Comparison of ENCODE assay signal across 9 mouse cellular contexts in genomic region chr10:80316359-80316781, GRCm38 (mm10). TPM values are rescaled to one million over a fixed set of nuclear protein-coding genes. Genes with fewer than 3 reads are reported as not detected.
A peak's percentile ranks its signal among the peaks of the same experiment; 100 is the strongest.
DNase-seq lines count a peak whose midpoint lies in the region; ATAC-seq and TF ChIP-seq lines count a peak whose summit lies in the region.
"Had no signal": no experiment of that assay in that cellular context is flagged by ENCODE, and none has a peak within 500 bp of the region (broad histone marks: within the 10 kb centered on the region; RNA-seq: fewer than 3 reads in every experiment).

No protein-coding gene starts in this region.

- H3K9me3 ChIP-seq in lung, postnatal 0 days (ENCODE audit: low read length) = no peaks in the 10 kb centered on the region
- no peaks in the 10 kb centered on the region for H3K9me3 ChIP-seq in forebrain, postnatal 0 days (ENCODE audit: low read length)

- no peak overlapping the region for H3K4me3 ChIP-seq in lung, postnatal 0 days (ENCODE audit: low read depth, low read length)
- H3K4me3 ChIP-seq in lung, adult 2 months (replicated peaks; ENCODE audit: extremely low read depth, low read depth, low read length) = no peak overlapping the region
- no peak overlapping the region for H3K4me3 ChIP-seq in forebrain, postnatal 0 days (ENCODE audit: low read depth, low read length)

- no peak for TF ChIP-seq POLR2A in lung, adult 2 months (IDR thresholded peaks at IDR 0.05; ENCODE audit: borderline replicate concordance, extremely low read depth, low read depth, low read length)

- DNase-seq in cerebellum, postnatal 14 days = peak; percentile 45 to 68
- no peak for DNase-seq in cerebellum, adult 9-11 months
- peak; percentile 68 for DNase-seq in lung, postnatal 0 days (ENCODE audit: low spot score)
- no peak for DNase-seq in lung, adult 2 months
- no peak for DNase-seq in forebrain, postnatal 0 days
- DNase-seq in urinary bladder, adult 2 months (ENCODE audit: low spot score) = no peak
- DNase-seq: B cell, adult 2 months had no signal

- no peak for TF ChIP-seq EP300 in lung, postnatal 0 days (IDR thresholded peaks at IDR 0.05)

- H3K4me1 ChIP-seq in lung, postnatal 0 days (ENCODE audit: insufficient read depth, low read depth, low read length) = peaks cover 20% of the 10 kb centered on the region
- peaks cover 7% of the 10 kb centered on the region for H3K4me1 ChIP-seq in lung, adult 2 months (ENCODE audit: control insufficient read depth, insufficient read depth, low read length)
- H3K4me1 ChIP-seq in forebrain, postnatal 0 days (ENCODE audit: insufficient read depth) = peaks cover 3% of the 10 kb centered on the region; the same call in 1 of the 2 replicates

- H3K27ac ChIP-seq in lung, postnatal 0 days (ENCODE audit: low read length) = no peak overlapping the region
- peak overlapping the region; percentile 21; the same call in 1 of the 2 replicates for H3K27ac ChIP-seq in forebrain, postnatal 0 days (ENCODE audit: low read depth, low read length)

- H3K4me2 ChIP-seq in lung, postnatal 0 days (replicated peaks; ENCODE audit: low read depth, low read length) = no peak overlapping the region
- no peak overlapping the region for H3K4me2 ChIP-seq in forebrain, postnatal 0 days (ENCODE audit: low read depth)

- H3K36me3 ChIP-seq in lung, postnatal 0 days (ENCODE audit: insufficient read depth, low read length) = no peaks in the 10 kb centered on the region; the same call in 1 of the 2 replicates
- H3K36me3 ChIP-seq in forebrain, postnatal 0 days (ENCODE audit: insufficient read depth) = peaks cover 72% of the 10 kb centered on the region

- H3K27me3 ChIP-seq in lung, postnatal 0 days (replicated peaks; ENCODE audit: insufficient read depth, low read length) = peaks cover 38% of the 10 kb centered on the region
- H3K27me3 ChIP-seq in forebrain, postnatal 0 days (ENCODE audit: insufficient read depth, low read length) = no peaks in the 10 kb centered on the region

- H3K9ac ChIP-seq in lung, postnatal 0 days (replicated peaks; ENCODE audit: low read depth) = 0 out of 2 replicates have a peak overlapping the region, but pooled peaks have one; percentile 5
- H3K9ac ChIP-seq in forebrain, postnatal 0 days = no peak overlapping the region

- TF ChIP-seq CTCF in lung, postnatal 0 days (IDR thresholded peaks at IDR 0.05) = no peak
- TF ChIP-seq CTCF in lung, adult 2 months (IDR thresholded peaks at IDR 0.05; ENCODE audit: insufficient read depth, low read length) = no peak
- no peak for TF ChIP-seq CTCF in forebrain, postnatal 0 days (IDR thresholded peaks at IDR 0.05; ENCODE audit: low read depth)

- ATAC-seq in lung, postnatal 0 days = peak; percentile 47
- peak; percentile 48 for ATAC-seq in forebrain, postnatal 0 days
- ATAC-seq in megakaryocyte progenitor cell, adult 5-6 weeks (replicated peaks; ENCODE audit: poor library complexity) = peak; percentile 24; the same call in 1 of the 2 replicates
- no peak for ATAC-seq in monocyte, adult 5-6 weeks (replicated peaks; ENCODE audit: insufficient number of reproducible peaks, low FRiP score, low TSS enrichment, poor library complexity, severe bottlenecking)

- 20% methylated on average over 11 of the region's 11 CpGs for WGBS in lung, postnatal 0 days
- WGBS in lung, adult 2 months = 31% methylated on average over 11 of the region's 11 CpGs
- WGBS in forebrain, postnatal 0 days = 25% methylated on average over 11 of the region's 11 CpGs

RNA-seq across cellular contexts. Expression of gene 2310011J03Rik, which starts 4.0 kb away (rescaled TPM):
- polyA plus RNA-seq in lung, postnatal 0 days (2015; fragmentation: Nextera tagmentation; extraction: Ambion mirVana) = 58.4 and 64.8 TPM in 2 replicates
- 58.4 and 62.4 TPM in 2 replicates for polyA plus RNA-seq in lung, adult 2 months (2012; rRNA removed)
- 19.2 and 22.8 TPM in 2 replicates for total RNA-seq in forebrain, postnatal 0 days (2014; rRNA removed)
- 32.4 and 35.6 TPM in 2 replicates for polyA plus RNA-seq in forebrain, postnatal 0 days (2015; fragmentation: Nextera tagmentation; extraction: Ambion mirVana)
- 22.9 and 24.2 TPM in 2 replicates for total RNA-seq in megakaryocyte progenitor cell, adult 5-6 weeks (2015)
- total RNA-seq in megakaryocyte progenitor cell, adult 5-6 weeks (2017) = 15.7 and 16.8 TPM in 2 replicates
- 41.8 and 45.6 TPM in 2 replicates for polyA plus RNA-seq in urinary bladder, adult 2 months (2012; rRNA removed)
- total RNA-seq in monocyte, adult 5-6 weeks (2017) = 23.5 to 28.1 TPM (median 27.6 TPM) in 3 replicates

RNA-seq across cellular contexts. Expression of gene Pcsk4, which starts 12.9 kb away (rescaled TPM):
- polyA plus RNA-seq in lung, postnatal 0 days (2015; fragmentation: Nextera tagmentation; extraction: Ambion mirVana) = 3.4 and 3.7 TPM in 2 replicates
- polyA plus RNA-seq in lung, adult 2 months (2012; rRNA removed) = 9.8 and 10.4 TPM in 2 replicates
- total RNA-seq in forebrain, postnatal 0 days (2014; rRNA removed) = 3.4 and 3.8 TPM in 2 replicates
- 7.4 TPM in 2 replicates for polyA plus RNA-seq in forebrain, postnatal 0 days (2015; fragmentation: Nextera tagmentation; extraction: Ambion mirVana)
- 5.3 and 7.0 TPM in 2 replicates for total RNA-seq in megakaryocyte progenitor cell, adult 5-6 weeks (2015)
- 0.67 and 1.8 TPM in 2 replicates for total RNA-seq in megakaryocyte progenitor cell, adult 5-6 weeks (2017)
- polyA plus RNA-seq in urinary bladder, adult 2 months (2012; rRNA removed) = 9.5 and 9.9 TPM in 2 replicates
- 0.57 TPM in 1 of 3 replicates, not detected in the others for total RNA-seq in monocyte, adult 5-6 weeks (2017)

RNA-seq across cellular contexts. Expression of gene Reep6, which starts 13.4 kb away (rescaled TPM):
- polyA plus RNA-seq in lung, postnatal 0 days (2015; fragmentation: Nextera tagmentation; extraction: Ambion mirVana) = 15.4 and 17.6 TPM in 2 replicates
- polyA plus RNA-seq in lung, adult 2 months (2012; rRNA removed) = 23.7 and 26.8 TPM in 2 replicates
- total RNA-seq in forebrain, postnatal 0 days (2014; rRNA removed) = 1.8 and 2.7 TPM in 2 replicates
- polyA plus RNA-seq in forebrain, postnatal 0 days (2015; fragmentation: Nextera tagmentation; extraction: Ambion mirVana) = 5.1 and 6.4 TPM in 2 replicates
- total RNA-seq in megakaryocyte progenitor cell, adult 5-6 weeks (2015) = 2.7 and 3.8 TPM in 2 replicates
- 1.2 and 1.5 TPM in 2 replicates for total RNA-seq in megakaryocyte progenitor cell, adult 5-6 weeks (2017)
- polyA plus RNA-seq in urinary bladder, adult 2 months (2012; rRNA removed) = 7.7 and 18.0 TPM in 2 replicates
- total RNA-seq in monocyte, adult 5-6 weeks (2017) = not detected in 3 replicates

RNA-seq across cellular contexts. Expression of gene Apc2, which starts 20.6 kb away (rescaled TPM):
- 0.57 and 0.85 TPM in 2 replicates for polyA plus RNA-seq in lung, postnatal 0 days (2015; fragmentation: Nextera tagmentation; extraction: Ambion mirVana)
- 3.8 and 4.1 TPM in 2 replicates for polyA plus RNA-seq in lung, adult 2 months (2012; rRNA removed)
- total RNA-seq in forebrain, postnatal 0 days (2014; rRNA removed) = 309 and 328 TPM in 2 replicates
- polyA plus RNA-seq in forebrain, postnatal 0 days (2015; fragmentation: Nextera tagmentation; extraction: Ambion mirVana) = 85.3 and 112 TPM in 2 replicates
- not detected in 2 replicates for total RNA-seq in megakaryocyte progenitor cell, adult 5-6 weeks (2015)
- 0.03 TPM in 1 of 2 replicates, not detected in the other for total RNA-seq in megakaryocyte progenitor cell, adult 5-6 weeks (2017)
- 0.76 and 1.4 TPM in 2 replicates for polyA plus RNA-seq in urinary bladder, adult 2 months (2012; rRNA removed)
- 2.3 TPM in 1 of 3 replicates, not detected in the others for total RNA-seq in monocyte, adult 5-6 weeks (2017)

RNA-seq across cellular contexts. Expression of gene Rps15, which starts 24.1 kb away (rescaled TPM):
- polyA plus RNA-seq in lung, postnatal 0 days (2015; fragmentation: Nextera tagmentation; extraction: Ambion mirVana) = 651 and 741 TPM in 2 replicates
- polyA plus RNA-seq in lung, adult 2 months (2012; rRNA removed) = 1,318 and 1,397 TPM in 2 replicates
- total RNA-seq in forebrain, postnatal 0 days (2014; rRNA removed) = 1,181 and 1,718 TPM in 2 replicates
- polyA plus RNA-seq in forebrain, postnatal 0 days (2015; fragmentation: Nextera tagmentation; extraction: Ambion mirVana) = 681 and 897 TPM in 2 replicates
- 2,196 and 2,314 TPM in 2 replicates for total RNA-seq in megakaryocyte progenitor cell, adult 5-6 weeks (2015)
- 2,623 and 2,987 TPM in 2 replicates for total RNA-seq in megakaryocyte progenitor cell, adult 5-6 weeks (2017)
- 3,215 and 3,453 TPM in 2 replicates for polyA plus RNA-seq in urinary bladder, adult 2 months (2012; rRNA removed)
- 1,267 to 1,604 TPM (median 1,393 TPM) in 3 replicates for total RNA-seq in monocyte, adult 5-6 weeks (2017)

Comparison
In these comparisons a context has a peak if more than half of its experiments do, and no peak if none do; other contexts are left out.
1. DNase-seq: peak in cerebellum, postnatal 14 days (2 of 2) and lung, postnatal 0 days (single experiment); none in cerebellum, adult 9-11 months (single experiment), lung, adult 2 months (single experiment), forebrain, postnatal 0 days (single experiment) and urinary bladder, adult 2 months (single experiment).